Mouse (Mus musculus): ENCODE measurements around the gene Adgrd1.
A peak's percentile ranks its signal among the peaks of the same experiment; 100 is the strongest.

Gene Adgrd1

GRCm38 (mm10) chr5:129155902-129156311, 59.4 kb downstream of the Adgrd1 start:
- no peak for DNase-seq (ENCODE audit: low read depth, low spot score)

- DNase-seq (ENCODE audit: low read depth, low spot score) = peak; percentile 50
Observed at GRCm38 (mm10) chr5:129161372-129162051, 65.0 kb downstream of the Adgrd1 start.

- no peak for DNase-seq (ENCODE audit: low read depth, low spot score)
Observed at GRCm38 (mm10) chr5:129163416-129163815, 66.9 kb downstream of the Adgrd1 start.

DNA sequence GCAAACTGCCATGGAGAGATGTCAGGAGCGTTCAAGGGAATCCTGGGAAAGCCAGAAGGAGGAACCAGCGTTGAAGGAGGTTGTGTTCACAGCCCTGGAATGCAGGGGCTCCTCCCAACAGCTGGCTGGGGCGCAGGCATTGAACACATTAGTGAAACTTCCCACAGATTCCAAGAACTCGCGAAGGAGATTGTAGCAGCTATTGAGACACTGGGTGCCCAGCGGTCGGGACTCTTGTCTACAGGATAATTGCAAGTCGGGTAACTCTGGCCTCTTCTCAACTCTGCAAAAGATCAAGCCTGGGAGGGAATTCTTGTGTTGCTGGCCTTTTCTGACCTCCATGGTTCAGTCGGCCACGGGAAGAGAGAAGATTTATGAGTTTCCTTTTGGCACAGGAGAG, 67.5 kb downstream of the Adgrd1 start:
- no peak for DNase-seq (ENCODE audit: low read depth, low spot score)

DNA sequence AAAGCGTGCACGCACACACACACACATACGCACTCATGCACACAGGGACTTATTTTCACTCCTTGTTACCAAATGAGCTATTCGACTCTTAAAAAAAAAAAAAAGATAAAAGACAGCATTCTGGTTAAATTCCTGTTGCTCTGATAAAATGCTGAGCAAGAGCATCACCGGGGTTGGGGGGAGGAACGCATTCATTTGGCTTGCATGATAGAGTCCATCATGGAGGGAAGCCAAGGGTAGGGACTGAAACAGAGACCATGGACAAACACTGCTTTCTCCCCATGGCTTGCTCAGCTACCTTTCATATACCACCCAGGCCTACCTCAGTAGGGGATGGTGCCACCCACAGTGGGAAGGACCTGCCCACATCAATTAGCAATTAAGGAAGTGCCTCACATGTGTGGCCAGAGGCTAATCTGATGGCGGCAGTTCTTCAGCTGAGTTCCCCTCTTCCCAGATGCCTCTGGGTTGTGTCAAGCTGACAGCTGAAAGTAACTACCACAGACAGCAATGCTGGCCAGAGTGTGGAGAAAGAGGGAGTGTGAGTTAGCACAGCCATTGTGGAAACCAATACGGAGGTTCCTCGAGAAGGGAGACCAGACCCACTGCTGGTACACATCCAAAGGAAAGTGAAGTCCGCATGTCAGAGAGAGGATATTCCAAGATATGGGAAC, 68.5 kb downstream of the Adgrd1 start:
- DNase-seq (ENCODE audit: low read depth, low spot score) = no peak

GRCm38 (mm10) chr5:129165595-129165994, 69.0 kb downstream of the Adgrd1 start:
- DNase-seq (ENCODE audit: low read depth, low spot score) = no peak

DNA sequence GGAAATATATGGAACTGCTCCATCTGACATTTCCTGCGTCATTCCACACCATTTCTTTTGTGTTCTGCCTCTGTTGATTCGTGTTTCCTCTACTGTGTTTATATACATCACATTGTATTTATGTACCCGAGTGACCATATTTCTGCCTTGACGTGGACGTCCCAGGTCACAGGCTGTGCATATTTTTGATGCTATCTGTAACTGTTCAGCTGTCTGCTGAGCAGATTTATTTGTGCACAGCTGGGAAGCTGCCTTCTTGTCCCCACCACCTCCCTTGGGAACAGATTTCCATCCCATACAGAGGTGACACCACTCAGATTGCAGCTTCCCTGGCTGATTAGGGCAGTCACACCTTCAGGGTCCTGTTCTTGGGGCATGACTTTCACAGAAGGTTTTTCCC, 72.5 kb downstream of the Adgrd1 start:
- DNase-seq (ENCODE audit: low read depth, low spot score) = no peak

DNA sequence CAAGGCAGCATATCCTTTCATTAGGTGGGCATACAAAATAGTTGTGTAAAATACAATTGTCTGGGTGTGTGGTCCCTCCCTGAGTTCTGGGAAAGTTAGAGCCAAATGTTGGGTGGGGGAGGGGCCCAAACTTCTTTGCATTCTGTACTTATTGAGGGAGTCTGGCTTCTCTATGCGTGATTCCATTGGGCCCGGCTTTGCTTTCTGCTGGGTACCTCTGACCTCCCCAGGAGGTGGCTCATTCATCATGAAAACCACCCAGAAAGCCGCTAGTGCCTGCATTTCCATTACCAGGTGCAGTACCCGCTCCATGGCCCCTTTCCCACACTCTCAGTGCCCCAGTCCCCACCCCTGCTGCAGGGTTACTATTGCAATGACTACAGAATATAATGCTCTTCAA, 73.0 kb downstream of the Adgrd1 start:
- DNase-seq (ENCODE audit: low read depth, low spot score) = no peak

- DNase-seq (ENCODE audit: low read depth, low spot score) = peak; percentile 5
Observed at GRCm38 (mm10) chr5:129172533-129172932, 76.0 kb downstream of the Adgrd1 start.

DNA sequence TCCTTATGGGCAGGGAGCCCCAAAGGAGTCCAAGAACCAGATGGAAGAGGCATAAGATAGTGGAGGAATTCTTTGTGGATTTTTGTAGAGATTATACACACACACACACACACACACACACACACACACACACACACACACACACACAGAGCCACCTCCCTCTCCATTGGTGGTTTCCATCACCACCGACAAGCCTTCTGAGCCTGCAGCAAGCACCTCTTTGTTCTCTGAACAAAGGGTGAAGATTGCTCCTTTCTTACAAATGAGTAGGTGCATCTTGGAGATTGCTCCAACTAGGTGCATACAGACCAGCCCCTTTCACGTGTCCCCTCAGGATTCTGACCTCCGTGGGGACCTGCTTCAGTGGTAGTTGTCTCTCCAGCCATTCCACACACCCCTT, 79.4 kb downstream of the Adgrd1 start:
- DNase-seq (ENCODE audit: low read depth, low spot score) = no peak

- DNase-seq (ENCODE audit: low read depth, low spot score) = peak; percentile 86
Observed at GRCm38 (mm10) chr5:129177697-129178511, 81.4 kb downstream of the Adgrd1 start.

DNA sequence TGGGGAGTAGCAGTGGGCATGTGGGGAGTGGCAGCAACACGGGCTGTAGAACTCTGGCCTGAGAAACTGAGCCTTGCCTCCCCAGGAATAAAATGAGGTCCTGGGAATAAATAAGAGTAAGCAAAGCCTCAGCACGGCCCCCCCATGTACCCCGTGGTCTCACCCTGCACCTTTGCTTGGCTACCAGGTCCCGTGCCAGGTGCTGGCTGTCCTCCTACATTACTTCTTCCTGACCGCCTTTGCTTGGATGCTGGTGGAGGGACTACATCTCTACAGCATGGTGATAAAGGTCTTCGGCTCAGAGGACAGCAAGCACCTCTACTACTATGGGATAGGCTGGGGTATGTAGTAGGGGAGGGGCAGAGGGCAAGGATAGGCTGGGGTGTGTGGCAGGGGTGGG, 82.8 kb downstream of the Adgrd1 start:
- no peak for DNase-seq (ENCODE audit: low read depth, low spot score)

DNA sequence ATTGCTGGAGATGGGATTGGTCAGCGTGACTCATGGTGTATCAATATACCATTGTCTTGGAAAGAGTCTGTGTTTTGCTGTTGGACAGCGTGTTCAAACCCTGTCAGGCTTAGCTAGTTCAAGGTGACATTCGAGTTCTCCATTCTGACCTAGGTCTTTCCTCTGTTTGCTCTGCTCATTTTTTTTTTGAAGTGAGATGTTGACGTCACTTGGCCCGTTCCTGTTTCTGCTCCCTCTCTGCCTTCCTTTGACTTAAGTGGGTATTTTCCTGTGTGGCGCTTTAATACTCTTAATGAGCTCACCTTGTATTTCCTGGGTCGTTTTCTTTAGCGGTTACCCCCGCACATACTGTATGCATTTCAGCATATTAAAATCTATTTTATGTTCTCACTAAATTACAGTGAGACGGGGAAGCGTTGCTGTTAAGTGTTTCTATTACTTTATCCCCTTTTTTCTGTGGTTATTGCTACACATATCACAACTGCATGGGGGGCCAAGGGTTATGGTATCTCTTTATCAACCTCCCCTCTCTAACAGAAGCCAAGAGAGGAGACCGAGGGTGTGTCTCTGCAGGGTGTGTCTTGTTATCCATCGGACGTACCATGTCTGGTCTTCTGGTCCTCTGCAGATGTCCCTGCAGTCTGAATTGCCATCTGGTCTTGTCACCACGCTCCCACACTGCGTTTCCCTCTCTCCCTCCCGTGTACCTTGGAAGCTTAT, 83.6 kb downstream of the Adgrd1 start:
- no peak for DNase-seq (ENCODE audit: low read depth, low spot score)

GRCm38 (mm10) chr5:129180715-129181228, 84.2 kb downstream of the Adgrd1 start:
- no peak for DNase-seq (ENCODE audit: low read depth, low spot score)

DNA sequence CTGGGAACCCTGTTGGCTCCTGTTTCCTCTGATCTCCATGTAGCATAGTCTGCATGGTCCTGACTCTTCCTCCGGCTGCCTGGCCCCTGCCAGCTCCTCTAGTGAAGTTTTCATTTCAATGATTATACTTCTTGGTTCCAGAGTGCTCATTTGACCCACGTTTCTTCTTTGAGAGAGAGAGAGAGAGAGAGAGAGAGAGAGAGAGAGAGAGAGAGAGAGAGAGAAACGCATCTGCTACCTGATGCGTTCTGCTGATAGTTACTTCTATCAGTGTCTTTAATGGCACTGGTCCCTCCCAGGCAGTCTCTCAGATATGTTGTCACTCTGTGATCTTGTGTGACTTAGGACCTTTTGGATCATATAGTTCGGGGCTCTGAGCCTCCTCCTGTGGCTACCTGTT, 84.9 kb downstream of the Adgrd1 start:
- no peak for DNase-seq (ENCODE audit: low read depth, low spot score)

DNA sequence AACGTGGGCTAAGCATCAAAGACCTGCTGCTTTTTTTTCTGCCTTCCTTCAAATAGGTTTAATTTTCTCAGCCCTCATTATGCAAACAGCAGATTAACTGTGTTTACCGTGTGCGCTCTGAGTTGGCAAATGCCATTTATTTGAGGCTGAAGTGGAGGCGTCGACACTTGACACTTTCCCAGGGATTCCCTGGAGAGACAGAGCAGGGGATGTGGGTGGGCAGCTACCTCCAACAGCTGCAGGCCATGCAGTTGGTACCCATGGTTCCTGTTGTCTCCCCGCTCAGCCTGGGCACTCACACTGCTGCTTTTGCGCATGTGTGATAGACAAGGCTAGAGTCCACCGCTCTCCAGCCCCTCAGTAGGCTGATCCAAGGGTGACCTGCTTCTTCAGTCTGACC, 86.0 kb downstream of the Adgrd1 start:
- DNase-seq (ENCODE audit: low read depth, low spot score) = no peak

- peak; percentile 60 for DNase-seq (ENCODE audit: low read depth, low spot score)
Observed at GRCm38 (mm10) chr5:129186260-129186659, 89.7 kb downstream of the Adgrd1 start.

- DNase-seq (ENCODE audit: low read depth, low spot score) = no peak
Observed at GRCm38 (mm10) chr5:129186926-129187325, 90.4 kb downstream of the Adgrd1 start.

- no peak for DNase-seq (ENCODE audit: low read depth, low spot score)
Observed at GRCm38 (mm10) chr5:129189071-129189470, 92.5 kb downstream of the Adgrd1 start.

DNA sequence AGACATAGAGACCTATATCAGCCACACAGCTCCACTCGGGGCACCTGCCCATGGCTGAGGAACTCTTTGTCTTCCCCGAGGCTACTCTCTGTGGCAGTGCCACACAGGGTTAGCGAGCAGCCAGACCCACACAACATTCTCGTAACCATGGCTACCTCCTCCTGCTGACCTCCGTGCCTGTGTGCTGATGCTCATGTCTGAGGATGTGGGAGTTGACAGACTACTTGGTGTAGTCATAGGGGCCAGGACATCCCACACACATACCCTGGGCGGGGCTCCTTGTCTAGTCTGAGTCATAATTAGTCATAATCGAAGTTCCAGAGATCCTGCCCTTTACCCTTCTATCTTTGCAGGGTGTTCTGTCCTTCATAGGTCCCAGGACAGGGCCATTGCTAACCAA, 93.5 kb downstream of the Adgrd1 start:
- DNase-seq (ENCODE audit: low read depth, low spot score) = no peak

GRCm38 (mm10) chr5:129196501-129196900, 100.0 kb downstream of the Adgrd1 start:
- DNase-seq (ENCODE audit: low read depth, low spot score) = no peak

Measured in A20 (cell line).